Mouse (Mus musculus) lung, adult 2 months (tissue): ENCODE measurements around the gene Mlst8.
A peak's percentile ranks its signal among the peaks of the same experiment; 100 is the strongest.

Experiments
- CTCF ChIP-seq: fragments of 200-500 bp; IDR thresholded peaks from 2 replicates; pipeline ENCODE4 v1.5.1; 2011; ENCODE audit warnings: mild to moderate bottlenecking, low read length, control low read depth; ENCODE audit not compliant: insufficient read depth
- POLR2A ChIP-seq: fragments of 200-500 bp; IDR thresholded peaks from 2 replicates; pipeline ENCODE4 v1.6.1; 2011; ENCODE audit warnings: low read depth, mild to moderate bottlenecking, control low read depth, low read length, borderline replicate concordance; ENCODE audit errors: extremely low read depth

DNA sequence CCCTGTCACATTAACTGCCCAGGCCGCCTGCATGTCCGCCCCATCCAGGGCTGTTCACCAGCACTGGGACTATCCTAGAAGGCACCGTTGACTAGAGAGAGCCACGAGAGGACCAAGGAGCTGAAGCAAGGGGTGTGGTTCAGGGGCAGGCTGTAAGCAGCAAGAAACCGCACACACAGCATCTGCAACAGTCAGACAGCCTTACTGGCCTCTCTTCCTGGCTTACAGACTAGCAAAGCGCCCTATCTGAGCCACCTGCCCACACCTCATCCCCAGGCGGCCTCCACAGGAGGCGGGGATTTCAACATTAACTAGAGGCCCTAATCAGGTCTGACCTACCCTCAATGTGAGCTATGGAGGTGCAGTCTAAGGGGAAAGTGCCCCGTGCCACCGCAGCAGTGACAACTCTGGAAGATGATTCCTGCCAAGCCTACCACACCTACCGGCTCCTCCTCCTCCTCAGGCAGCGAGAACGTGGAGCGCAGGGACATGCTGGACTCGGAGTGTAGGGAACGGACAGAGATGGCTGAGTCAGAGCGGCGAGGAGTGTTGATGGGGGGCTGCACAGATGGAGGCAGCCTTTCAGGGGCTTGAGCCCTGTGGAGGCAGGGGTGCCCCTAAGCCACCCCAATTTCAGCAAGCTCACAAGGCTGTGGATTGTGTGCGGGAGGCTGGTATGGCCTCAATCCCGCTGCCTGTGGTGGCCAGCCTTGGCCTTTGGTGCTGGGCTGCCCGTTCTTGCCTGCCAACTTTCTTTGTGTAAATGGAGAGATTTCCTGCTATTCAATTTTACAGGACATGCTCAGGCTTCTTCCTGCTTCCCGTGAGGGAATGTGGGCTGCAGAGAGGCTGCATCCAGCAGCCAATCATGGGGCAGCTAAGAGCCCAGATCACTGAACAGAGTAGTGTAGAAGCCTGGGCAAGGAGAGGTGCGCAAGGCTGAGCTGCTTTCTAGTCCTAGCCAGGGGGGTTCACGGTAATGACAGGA lies 35.7 kb upstream of the Mlst8 start:
- TF ChIP-seq POLR2A (peak; percentile 67; the same call in 1 of the 2 replicates), CTCF (no peak)
